Mouse (Mus musculus): Measurements from ENCODE around the gene Scand1. TPM values are rescaled to one million over a fixed set of nuclear protein-coding genes. Genes with fewer than 3 reads are reported as not detected.

The Scand1 gene
- polyA plus RNA-seq (2012; rRNA removed), result 234 and 518 TPM in 2 replicates

- Histone ChIP-seq H3K27me3 (ENCODE audit: control insufficient read depth, insufficient read depth, low read length) (no peaks in the 10 kb centered on the region), H3K4me3 (ENCODE audit: low read depth, low read length) (peak within 1 kb of the TSS; percentile 89), H3K4me1 (ENCODE audit: control insufficient read depth, insufficient read depth, insufficient read length, low read length) (peaks cover 2% of the 10 kb centered on the region; the same call in 1 of the 2 replicates), H3K27ac (ENCODE audit: insufficient read depth, low read depth, low read length) (peak within 1 kb of the TSS; percentile 97), H3K36me3 (ENCODE audit: control insufficient read depth, insufficient read depth, low read length) (no peaks in the 10 kb centered on the region)
- WGBS, result under 1% methylated on average over 47 of the region's 49 CpGs
- TF ChIP-seq CTCF (IDR thresholded peaks at IDR 0.05; ENCODE audit: extremely low read depth, insufficient read length, insufficient replicate concordance, low read depth, low read length), result peak; percentile 44; the same call in 1 of the 2 replicates
- peak; percentile 43; the same call in 1 of the 2 replicates for TF ChIP-seq POLR2A (IDR thresholded peaks at IDR 0.05; ENCODE audit: low read depth, low read length)
These were observed at the start of gene Scand1, which contains the start of gene Cnbd2 for GRCm38 (mm10) chr2:156312297-156312897. Gene Scand1 (minus strand): TSS chr2:156312704. Gene Cnbd2 (plus strand): TSS chr2:156312299.

- WGBS, result 47% methylated on average over 7 of the region's 7 CpGs
- Histone ChIP-seq H3K27ac (ENCODE audit: insufficient read depth, low read depth, low read length) (peak overlapping the region; percentile 16; the same call in 1 of the 2 replicates), H3K27me3 (ENCODE audit: control insufficient read depth, insufficient read depth, low read length) (no peaks in the 10 kb centered on the region), H3K4me1 (ENCODE audit: control insufficient read depth, insufficient read depth, insufficient read length, low read length) (peaks cover 2% of the 10 kb centered on the region; the same call in 1 of the 2 replicates), H3K36me3 (ENCODE audit: control insufficient read depth, insufficient read depth, low read length) (no peaks in the 10 kb centered on the region), H3K4me3 (ENCODE audit: low read depth, low read length) (no peak overlapping the region)
- TF ChIP-seq CTCF (IDR thresholded peaks at IDR 0.05; ENCODE audit: extremely low read depth, insufficient read length, insufficient replicate concordance, low read depth, low read length), result no peak
- TF ChIP-seq POLR2A (IDR thresholded peaks at IDR 0.05; ENCODE audit: low read depth, low read length), result no peak
These were observed 43.5 kb upstream of the Scand1 start for GRCm38 (mm10) chr2:156356031-156356430.

GRCm38 (mm10) chr2:156353265-156353692, 40.8 kb upstream of the Scand1 start:
- peaks cover 2% of the 10 kb centered on the region; the same call in 1 of the 2 replicates for H3K4me1 ChIP-seq (ENCODE audit: control insufficient read depth, insufficient read depth, insufficient read length, low read length)
- H3K27ac ChIP-seq (ENCODE audit: insufficient read depth, low read depth, low read length), result no peak overlapping the region
- no peak overlapping the region for H3K4me3 ChIP-seq (ENCODE audit: low read depth, low read length)
- WGBS, result 55% methylated on average over 7 of the region's 7 CpGs
- no peaks in the 10 kb centered on the region for H3K36me3 ChIP-seq (ENCODE audit: control insufficient read depth, insufficient read depth, low read length)
- TF ChIP-seq POLR2A (IDR thresholded peaks at IDR 0.05; ENCODE audit: low read depth, low read length) (no peak), CTCF (IDR thresholded peaks at IDR 0.05; ENCODE audit: extremely low read depth, insufficient read length, insufficient replicate concordance, low read depth, low read length) (no peak)
- H3K27me3 ChIP-seq (ENCODE audit: control insufficient read depth, insufficient read depth, low read length), result no peaks in the 10 kb centered on the region

GRCm38 (mm10) chr2:156352413-156353165, 40.1 kb upstream of the Scand1 start:
- TF ChIP-seq CTCF (IDR thresholded peaks at IDR 0.05; ENCODE audit: extremely low read depth, insufficient read length, insufficient replicate concordance, low read depth, low read length), result no peak
- 74% methylated on average over 8 of the region's 8 CpGs for WGBS
- H3K36me3 ChIP-seq (ENCODE audit: control insufficient read depth, insufficient read depth, low read length), result no peaks in the 10 kb centered on the region

GRCm38 (mm10) chr2:156351243-156351642, 38.7 kb upstream of the Scand1 start:
- H3K36me3 ChIP-seq (ENCODE audit: control insufficient read depth, insufficient read depth, low read length), result no peaks in the 10 kb centered on the region
- no peaks in the 10 kb centered on the region for H3K27me3 ChIP-seq (ENCODE audit: control insufficient read depth, insufficient read depth, low read length)
- no peak overlapping the region for H3K4me3 ChIP-seq (ENCODE audit: low read depth, low read length)
- no peak overlapping the region for H3K27ac ChIP-seq (ENCODE audit: insufficient read depth, low read depth, low read length)
- TF ChIP-seq POLR2A (IDR thresholded peaks at IDR 0.05; ENCODE audit: low read depth, low read length) (no peak), CTCF (IDR thresholded peaks at IDR 0.05; ENCODE audit: extremely low read depth, insufficient read length, insufficient replicate concordance, low read depth, low read length) (no peak)
- WGBS, result 87% methylated on average over 7 of the region's 7 CpGs
- peaks cover 2% of the 10 kb centered on the region; the same call in 1 of the 2 replicates for H3K4me1 ChIP-seq (ENCODE audit: control insufficient read depth, insufficient read depth, insufficient read length, low read length)

More at GRCm38 (mm10) chr2:156352413-156353165, 40.1 kb upstream of the Scand1 start:
- no peaks in the 10 kb centered on the region for H3K27me3 ChIP-seq (ENCODE audit: control insufficient read depth, insufficient read depth, low read length)
- peaks cover 2% of the 10 kb centered on the region; the same call in 1 of the 2 replicates for H3K4me1 ChIP-seq (ENCODE audit: control insufficient read depth, insufficient read depth, insufficient read length, low read length)
- H3K27ac ChIP-seq (ENCODE audit: insufficient read depth, low read depth, low read length), result no peak overlapping the region
- no peak overlapping the region for H3K4me3 ChIP-seq (ENCODE audit: low read depth, low read length)

- H3K4me1 ChIP-seq (ENCODE audit: control insufficient read depth, insufficient read depth, insufficient read length, low read length), result peaks cover 2% of the 10 kb centered on the region; the same call in 1 of the 2 replicates
- no peaks in the 10 kb centered on the region for H3K27me3 ChIP-seq (ENCODE audit: control insufficient read depth, insufficient read depth, low read length)
- no peak for TF ChIP-seq CTCF (IDR thresholded peaks at IDR 0.05; ENCODE audit: extremely low read depth, insufficient read length, insufficient replicate concordance, low read depth, low read length)
- no peak for TF ChIP-seq POLR2A (IDR thresholded peaks at IDR 0.05; ENCODE audit: low read depth, low read length)
- WGBS, result 90% methylated on average over 4 of the region's 4 CpGs
- no peaks in the 10 kb centered on the region for H3K36me3 ChIP-seq (ENCODE audit: control insufficient read depth, insufficient read depth, low read length)
- no peak overlapping the region for H3K4me3 ChIP-seq (ENCODE audit: low read depth, low read length)
- no peak overlapping the region for H3K27ac ChIP-seq (ENCODE audit: insufficient read depth, low read depth, low read length)
These were observed 36.9 kb upstream of the Scand1 start for GRCm38 (mm10) chr2:156349286-156349848.

GRCm38 (mm10) chr2:156348812-156349211, 36.3 kb upstream of the Scand1 start:
- Histone ChIP-seq H3K27ac (ENCODE audit: insufficient read depth, low read depth, low read length) (no peak overlapping the region), H3K4me3 (ENCODE audit: low read depth, low read length) (no peak overlapping the region), H3K4me1 (ENCODE audit: control insufficient read depth, insufficient read depth, insufficient read length, low read length) (no peaks in the 10 kb centered on the region), H3K36me3 (ENCODE audit: control insufficient read depth, insufficient read depth, low read length) (no peaks in the 10 kb centered on the region), H3K27me3 (ENCODE audit: control insufficient read depth, insufficient read depth, low read length) (no peaks in the 10 kb centered on the region)
- WGBS, result 80% methylated on average over 4 of the region's 4 CpGs
- TF ChIP-seq CTCF (IDR thresholded peaks at IDR 0.05; ENCODE audit: extremely low read depth, insufficient read length, insufficient replicate concordance, low read depth, low read length) (no peak), POLR2A (IDR thresholded peaks at IDR 0.05; ENCODE audit: low read depth, low read length) (no peak)

All from small intestine, adult 2 months (tissue).